Mouse (Mus musculus): ENCODE data around the gene Slc4a3. TPM values are rescaled to one million over a fixed set of nuclear protein-coding genes. Genes with fewer than 3 reads are reported as not detected.

The Slc4a3 gene
- 10 to 100 TPM; 44.3 to 68.8 TPM for total RNA-seq (2021)
- long read RNA-seq, experiment 1, partial matches to known transcripts, result 47 of 73 reads
- long read RNA-seq, experiment 1, other reads (novel, unspliced or antisense), result 26 of 73 reads
- long read RNA-seq, experiment 2, full-length matches to known transcripts, result 1 of 54 reads
- long read RNA-seq, experiment 2, partial matches to known transcripts, result 28 of 54 reads
- long read RNA-seq, experiment 2, other reads (novel, unspliced or antisense), result 25 of 54 reads

DNA sequence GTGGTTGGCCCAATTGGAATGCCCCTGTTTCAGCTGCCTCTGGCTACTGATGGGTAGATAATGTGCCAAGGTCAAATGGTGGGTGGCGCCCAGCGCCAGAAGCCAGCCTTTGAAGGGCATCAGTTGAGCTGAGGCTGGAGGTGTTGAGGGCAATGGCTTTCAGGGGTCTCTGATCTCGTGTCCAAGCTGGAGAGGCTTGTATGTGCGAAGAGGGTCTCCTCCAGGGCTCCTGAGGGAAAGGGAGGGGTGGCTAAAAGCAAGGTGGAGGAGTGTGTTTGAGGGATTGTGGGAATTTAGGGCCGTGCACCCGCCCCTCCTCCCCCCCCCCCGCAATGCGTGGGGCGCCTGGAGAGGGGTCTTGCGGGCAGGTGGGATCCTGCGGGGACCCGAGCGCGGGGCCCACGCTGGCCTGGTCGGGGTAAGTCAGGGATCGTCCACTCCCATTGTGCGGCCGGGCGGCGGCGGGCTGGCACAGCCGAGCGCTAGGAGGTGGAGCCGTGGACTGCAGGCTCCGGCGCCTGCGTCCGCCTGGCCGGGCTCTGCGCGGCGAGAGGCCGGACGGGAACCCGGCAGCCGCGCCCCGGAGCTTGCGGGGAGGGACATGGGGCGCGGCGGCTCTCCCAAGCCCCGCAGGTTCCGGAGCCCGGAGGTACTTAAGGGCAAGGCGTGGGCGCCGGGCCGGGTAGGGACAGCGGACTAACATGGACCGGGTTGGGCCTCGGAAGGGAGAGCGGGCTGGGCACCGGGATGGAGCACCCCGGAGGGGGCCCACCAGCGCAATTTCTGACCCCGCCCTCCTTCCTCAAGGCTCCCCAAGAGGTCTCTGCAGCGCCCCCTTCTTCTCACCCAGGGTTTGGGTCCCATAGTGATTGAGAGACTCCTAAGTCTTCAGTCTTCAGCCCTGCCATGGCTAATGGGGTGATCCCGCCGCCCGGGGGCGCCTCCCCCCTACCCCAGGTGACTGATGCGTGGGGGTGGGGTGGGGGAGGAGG is at the start of gene Slc4a3:
Slc4a3 (plus strand) TSS at position 302 of the 992 bp plus-strand sequence.
- peak; percentile 83 for DNase-seq

DNA sequence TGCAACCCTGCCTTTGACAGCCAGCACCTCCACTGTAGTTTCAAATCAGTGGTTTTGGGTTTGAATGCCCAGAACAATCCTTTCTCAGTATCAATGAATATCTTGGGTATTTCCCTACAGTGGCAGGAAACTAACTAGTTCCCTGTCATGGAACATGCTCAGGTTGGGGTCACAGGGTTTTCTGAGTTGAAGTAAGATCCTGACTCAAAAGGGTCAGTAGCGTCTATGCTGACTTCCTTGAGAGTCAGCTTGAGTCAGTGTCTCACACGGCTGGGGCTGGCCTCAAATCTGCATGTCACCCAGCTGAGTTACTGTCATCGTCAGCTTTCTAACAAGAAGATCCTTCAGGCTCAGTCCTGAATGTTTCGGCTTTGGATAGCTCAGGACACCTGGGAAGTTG is 47.2 kb upstream of the Slc4a3 start:
- no peak for DNase-seq

DNA sequence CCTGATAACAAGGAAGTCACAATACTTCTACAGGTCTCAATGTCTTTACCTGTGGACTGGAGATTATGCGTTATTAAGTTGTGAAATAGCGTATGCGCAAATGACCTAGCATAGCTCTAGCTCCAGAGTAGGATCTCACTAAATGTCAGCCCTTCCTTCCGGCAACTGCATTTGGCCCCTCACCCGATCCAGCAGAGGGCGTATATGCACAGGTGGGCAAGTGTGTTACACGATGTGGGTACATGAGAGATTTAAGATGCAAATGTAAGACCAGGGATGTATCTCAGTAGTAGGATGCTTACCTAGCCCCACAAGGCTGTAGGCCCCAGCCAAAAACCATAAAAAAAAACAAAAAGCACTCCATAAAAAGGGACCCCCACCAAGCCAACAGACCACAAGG is 46.6 kb upstream of the Slc4a3 start:
- no peak for DNase-seq

DNA sequence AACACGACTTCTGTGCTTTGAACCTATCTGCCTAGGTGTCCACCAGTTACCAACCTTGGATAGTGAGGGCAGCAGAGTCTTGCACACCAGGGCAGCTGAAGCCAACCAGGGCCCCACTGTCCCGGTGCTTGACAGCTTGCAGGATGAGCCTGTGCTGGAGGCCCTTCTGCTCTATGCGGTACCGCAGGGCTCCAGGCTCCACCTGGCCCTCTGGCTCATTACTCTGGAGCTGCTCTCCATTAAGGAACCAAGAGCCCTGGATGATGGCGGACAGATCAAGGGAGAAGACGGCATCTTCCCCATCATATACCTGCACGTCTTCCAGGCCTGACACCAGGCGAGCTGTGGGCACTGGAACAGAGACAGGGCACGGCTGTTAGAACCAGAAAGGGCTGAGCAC is 44.2 kb upstream of the Slc4a3 start:
- no peak for DNase-seq

DNA sequence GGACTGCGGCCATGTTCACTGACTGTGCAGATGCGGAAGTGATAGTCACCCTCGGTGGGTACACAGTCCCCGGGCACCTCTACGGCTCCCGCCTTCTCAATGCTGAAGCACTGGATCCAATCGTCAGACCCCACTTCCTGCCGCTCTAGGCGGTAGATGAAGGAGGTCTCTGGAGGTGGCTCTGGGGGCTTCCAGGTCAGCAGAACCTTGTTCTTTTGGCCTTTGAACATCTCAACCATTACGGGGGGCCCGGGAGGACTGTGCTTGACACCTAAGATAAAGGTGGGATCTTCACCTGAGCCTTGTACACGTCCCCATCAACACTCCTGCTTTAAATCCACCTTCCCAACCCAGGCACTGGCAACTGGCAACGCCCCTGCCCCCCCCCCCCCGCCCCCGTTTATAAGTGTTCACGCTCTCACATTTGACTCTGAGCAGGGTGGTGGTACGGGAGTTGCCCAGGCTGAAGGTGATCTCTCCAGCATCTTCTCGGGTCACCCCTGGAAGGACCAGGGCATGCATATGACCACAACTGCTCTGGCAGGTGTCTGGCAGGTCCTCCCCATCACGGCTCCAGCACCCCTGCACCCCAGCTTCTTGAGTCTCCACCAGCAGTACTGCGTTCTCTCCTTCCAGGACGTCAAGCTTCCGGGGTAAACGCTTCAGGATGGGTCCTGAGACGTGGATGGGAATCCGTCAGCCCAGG is 43.0 kb upstream of the Slc4a3 start:
- no peak for DNase-seq

DNA sequence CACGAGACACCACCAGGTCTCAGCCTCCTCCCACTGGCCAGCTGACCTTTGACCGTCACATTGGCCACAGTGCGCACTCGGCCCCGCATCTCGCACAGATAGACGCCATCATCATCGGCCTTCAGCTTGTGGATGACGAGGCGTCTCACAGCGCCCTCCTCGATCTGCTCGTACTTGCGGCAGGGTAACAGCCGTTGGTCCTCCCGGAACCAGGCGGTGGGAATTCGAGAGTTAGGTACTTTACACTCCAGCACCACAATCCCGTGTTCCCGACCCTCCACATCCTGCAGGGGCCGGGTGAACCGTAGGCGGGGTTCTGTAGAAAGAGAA is 42.5 kb upstream of the Slc4a3 start:
- peak; percentile 47 for DNase-seq

DNA sequence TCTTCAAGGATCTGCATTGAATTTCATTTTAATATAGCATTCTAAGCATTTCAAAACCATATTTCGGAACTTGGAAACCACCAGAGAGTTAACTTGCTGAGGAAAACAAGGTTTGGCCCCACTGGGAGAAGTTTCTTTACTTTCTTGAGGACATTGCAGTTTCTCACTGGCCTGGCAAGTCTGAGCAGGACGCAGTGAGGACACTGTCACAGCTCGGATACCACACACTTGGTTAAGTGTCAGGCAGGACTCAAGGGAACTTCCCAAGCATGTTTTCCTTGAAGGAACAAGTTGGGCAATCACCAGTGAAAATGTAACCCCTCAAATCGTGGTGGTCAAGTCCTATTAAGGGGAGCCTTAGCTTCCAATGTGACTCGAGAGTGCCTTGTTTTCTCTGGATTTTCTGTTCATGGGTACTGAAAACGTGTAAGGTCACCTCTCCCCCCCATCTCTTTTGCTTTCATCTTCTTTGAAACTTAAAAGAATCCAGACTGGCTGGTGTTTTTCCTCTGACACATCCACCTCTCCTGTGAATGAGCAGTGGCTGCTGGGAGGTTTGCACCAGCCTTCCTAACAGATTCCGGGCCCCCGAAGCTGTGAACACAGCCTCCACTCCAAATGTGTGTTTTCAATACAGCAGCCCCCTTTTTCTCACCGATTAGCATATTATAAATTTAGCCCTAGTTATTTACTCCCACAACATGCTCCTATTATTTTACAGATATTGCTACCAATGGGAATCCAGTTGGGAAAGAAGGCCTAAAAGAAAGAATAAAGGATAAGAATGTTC is 41.6 kb upstream of the Slc4a3 start:
- peak; percentile 46 for DNase-seq

DNA sequence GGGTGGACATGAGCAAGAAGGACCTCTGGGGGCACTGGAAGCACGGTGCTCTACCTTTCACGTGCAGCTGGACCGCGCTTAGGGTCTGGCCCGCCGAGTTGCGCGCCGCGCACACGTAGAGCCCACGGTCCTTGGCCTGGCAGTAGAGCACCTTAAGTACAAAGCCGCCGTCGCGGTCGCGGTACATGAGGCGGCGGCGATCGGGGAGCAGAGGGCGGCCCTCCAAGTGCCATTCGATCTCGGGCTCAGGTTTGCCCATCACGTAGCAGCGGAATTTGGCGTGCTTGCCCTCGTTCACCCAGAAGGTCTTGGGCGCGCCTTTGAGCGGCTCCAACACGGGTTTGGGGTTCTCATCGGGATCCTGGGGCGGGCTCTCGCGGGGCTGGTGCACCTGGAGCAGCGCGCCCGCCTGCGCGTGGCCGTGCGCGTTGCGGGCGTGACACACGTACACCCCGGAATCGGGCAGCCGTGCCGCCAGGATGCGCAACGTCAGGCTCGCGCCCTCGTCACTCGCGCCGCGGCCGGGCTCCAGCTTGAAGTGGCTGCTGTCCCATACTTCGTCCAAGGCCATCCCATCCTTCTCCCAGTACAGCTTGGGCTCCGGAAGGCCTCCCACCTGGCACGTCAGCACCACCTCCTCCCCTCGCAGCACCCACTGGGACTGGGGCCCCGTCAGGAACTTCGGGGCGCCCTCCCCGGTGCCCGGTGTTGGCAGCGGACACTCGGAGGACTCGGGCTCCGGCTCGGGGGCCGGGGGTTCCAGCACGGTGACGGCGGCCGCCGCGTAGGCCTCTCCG is 40.7 kb upstream of the Slc4a3 start:
- peak; percentile 88 for DNase-seq

DNA sequence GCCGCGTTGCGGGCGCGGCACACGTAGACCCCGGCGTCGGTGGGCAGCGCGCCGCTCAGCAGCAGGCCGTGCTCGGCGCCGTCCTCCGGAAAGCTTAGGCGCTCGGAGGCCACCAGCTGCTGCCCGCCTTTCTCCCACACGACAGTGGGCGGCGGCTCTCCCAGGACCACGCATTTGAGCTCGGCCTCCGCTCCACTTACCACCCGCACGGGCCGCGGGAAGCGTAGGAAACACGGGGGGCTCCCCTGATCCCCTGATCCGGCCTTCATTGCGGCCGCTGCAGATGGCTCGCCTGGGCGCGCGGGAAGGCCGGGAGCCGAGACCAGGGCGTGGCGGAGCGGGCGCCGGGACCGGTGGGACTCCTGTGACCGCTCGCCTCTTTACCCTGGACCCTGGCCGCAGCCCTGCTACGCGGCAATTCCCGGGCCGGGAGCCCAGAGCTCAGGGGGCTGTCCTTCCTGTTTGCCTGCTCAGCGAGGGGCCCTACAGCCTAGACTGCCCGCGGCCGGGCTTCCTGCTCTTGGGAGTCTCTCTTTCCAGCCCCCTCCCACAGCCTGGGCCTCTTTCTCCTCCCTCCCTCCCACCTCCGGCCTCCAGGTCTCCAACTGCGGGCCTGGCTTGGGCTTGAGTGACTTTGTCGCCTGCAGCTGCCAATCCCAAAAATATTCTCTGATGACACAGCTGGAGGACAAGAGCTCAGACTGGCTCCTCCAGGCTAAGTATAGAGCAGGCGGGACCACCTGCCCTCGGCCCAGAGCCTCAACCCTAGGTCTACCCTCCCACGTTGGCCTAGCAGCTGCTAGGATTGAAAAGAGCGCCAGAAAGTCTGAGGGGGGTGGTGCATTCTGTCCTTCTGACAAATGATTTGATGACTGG is 39.9 kb upstream of the Slc4a3 start, which contains the start of gene Obsl1:
Obsl1 (minus strand) TSS at position 497 of the 876 bp plus-strand sequence.
- DNase-seq, result peak; percentile 83

DNA sequence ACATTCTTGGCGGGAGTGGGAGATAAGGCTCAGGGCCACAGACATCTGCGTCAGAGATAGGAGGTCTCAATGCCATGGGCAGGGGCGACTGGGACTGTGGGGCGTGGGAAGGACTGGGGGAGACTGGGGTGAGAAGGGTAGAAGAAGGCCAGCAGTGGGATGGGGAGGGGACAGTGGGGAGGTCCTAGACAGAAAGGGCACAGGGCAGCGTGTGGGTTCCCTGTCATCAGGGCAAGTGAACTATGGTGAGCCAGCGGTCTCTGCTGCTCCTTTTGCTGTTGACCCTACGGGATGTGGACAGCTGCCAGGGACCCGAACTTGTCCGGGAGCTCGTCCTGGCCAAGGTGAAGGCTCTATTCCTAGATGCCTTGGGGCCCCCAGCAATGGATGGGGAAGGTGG is 39.1 kb upstream of the Slc4a3 start, which contains the start of gene Inha:
Inha (plus strand) TSS at position 72 of the 400 bp plus-strand sequence.
- peak; percentile 65 for DNase-seq

DNA sequence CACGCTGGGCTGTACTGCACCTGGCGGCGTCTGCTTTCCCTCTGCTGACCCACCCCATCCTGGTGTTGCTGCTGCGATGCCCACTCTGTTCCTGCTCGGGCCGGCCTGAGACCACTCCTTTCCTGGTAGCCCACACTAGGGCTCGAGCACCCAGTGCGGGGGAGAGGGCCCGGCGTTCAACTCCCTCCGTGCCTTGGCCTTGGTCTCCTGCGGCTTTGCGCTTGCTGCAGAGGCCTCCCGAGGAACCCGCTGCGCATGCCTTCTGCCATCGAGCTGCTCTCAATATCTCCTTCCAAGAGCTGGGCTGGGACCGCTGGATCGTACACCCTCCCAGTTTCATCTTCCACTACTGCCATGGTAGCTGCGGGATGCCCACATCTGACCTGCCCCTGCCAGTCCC is 36.5 kb upstream of the Slc4a3 start:
- no peak for DNase-seq

DNA sequence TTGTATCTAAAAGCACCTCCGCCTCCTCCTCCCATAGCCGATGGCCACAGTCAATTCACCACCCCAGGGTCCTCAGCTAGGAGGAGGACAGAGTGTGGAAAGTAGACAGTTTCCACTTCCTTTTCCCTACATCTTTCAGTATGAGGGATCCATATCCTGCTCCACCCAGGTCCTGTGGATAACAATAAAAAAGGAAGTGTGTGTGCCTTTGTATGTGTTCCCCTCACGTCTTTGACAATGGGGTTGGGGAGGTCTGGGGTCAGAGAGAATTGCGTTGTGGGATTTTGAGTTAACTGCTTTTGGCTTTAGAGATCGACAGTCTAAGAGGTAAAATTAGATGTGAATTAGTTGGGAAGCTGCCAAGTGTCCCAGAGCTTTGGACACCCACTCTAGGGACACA is 35.9 kb upstream of the Slc4a3 start:
- DNase-seq, result no peak

DNA sequence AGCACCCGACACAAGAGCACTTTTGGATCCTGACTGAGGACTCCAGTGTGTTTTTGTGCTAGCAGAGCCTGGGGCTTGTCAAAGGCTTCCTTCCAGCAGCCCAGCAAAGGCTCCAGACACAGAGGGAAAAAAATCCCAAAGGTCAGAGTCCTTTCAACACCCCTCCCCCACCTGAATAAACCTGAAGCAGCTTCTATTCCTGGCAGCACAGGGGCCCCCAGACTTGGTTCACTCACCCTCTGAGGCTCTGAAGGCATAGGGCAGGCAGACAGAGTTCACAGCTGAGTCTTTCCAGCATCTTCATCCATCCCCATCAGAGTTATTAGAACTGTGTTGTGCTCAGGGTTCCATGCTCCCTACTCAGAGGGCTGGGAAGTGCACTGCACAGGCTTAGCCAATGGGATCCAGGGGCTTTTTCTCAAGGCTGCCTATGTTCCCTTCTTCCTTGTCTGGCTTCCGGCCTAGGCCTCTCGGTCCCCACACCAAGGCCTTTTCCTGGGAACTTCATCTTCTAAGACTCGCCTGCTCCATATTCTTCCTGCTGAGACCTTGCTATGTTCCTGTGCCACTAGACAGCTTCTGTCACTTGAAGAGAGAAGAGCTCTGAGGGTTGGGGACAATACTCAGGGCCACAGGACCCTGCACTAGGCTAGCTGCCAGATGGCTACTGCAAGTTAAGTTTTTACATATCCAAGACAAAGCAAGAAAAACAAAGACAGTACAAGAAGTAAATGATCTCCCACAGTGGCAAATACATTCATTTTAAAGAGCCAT is 34.4 kb upstream of the Slc4a3 start:
- peak; percentile 34 for DNase-seq

DNA sequence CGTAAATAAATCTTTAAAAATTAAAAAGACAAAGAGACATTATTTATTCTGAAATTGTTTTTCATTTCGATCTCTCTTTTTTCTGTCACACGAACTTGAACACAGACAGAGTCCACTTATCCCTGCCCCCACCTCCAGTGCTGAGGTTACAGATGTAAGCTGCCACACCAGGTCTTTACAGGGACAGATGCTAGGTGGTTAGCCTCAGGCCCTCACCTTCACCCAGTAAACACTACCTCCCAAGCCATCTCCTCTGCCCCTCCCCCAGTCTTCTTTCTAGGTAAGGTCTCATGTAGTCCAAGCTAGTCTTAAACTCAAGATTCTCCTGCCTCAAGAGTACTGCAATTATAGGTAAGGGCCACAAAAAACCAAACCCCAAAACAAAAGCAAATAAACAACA is 33.5 kb upstream of the Slc4a3 start:
- DNase-seq, result no peak

DNA sequence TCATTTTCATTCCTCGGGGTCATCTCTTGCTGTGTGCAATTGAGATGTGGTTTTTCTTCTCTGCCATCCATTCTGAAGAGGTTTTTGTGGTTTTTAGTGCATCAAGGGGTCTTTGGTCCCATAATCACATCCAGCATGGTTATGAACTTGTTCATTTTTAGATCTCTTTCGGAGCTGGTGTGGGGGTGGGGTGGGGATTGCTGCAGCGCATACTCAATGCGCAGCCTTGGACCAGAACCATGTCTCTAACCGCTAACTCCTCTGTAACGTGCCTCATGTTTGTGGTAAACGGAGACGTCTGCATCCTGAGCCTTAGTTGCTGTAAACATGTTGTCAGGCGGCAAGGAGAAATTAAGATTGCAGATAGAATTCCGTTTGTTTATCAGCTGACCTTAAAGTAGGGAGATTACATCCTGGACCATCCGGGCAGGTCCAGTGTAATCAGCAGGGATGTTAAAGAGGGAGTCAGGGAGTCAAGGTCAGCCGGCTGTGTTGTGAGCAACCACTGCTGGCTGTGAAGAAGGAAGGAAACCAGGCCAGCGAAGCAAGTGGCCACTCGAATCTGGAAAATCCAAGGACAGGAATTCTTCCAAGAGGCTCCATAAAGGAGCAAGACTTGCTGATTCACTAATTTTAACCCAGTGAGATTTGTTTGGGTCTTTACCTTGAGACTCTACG is 29.2 kb upstream of the Slc4a3 start:
- DNase-seq, result peak; percentile 48

DNA sequence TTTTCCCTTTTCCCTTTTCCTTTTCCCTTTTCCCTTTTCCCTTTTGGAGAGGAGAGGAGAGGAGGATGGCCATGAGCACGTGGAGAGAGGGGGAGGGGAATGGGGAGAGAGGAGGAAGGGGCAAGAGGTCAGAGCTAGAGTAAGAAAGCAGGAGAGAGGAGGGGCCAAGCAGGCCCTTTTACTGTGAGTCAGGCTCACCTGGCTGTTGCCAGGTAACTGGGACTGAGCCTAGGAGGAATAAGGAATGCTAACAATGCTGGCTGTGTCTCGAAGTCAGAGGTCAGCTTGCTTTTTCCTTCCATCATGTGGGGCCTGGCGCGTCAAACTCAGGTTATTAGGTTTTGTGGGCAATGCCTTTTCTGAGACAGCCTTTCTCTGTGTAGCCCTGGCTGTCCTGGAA is 28.1 kb upstream of the Slc4a3 start:
- no peak for DNase-seq

DNA sequence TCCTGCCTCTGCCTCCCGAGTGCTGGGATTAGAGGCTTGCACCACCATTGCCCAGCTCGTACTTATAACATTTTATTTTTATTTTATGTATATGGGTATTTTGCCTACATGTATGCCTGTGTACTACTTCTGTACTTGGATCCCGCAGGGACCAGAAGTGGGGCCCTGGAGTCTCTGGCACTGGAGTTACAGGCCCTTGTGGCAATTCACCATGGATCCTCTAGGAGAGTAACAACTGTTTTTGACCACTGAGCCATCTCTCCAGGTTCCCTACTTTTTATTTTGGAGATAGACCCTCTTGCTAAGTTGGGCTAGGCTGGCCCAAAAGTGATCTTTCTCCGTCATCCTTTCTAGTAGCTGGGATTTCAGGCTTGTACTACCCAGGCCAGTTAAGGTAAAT is 27.6 kb upstream of the Slc4a3 start:
- DNase-seq, result no peak

DNA sequence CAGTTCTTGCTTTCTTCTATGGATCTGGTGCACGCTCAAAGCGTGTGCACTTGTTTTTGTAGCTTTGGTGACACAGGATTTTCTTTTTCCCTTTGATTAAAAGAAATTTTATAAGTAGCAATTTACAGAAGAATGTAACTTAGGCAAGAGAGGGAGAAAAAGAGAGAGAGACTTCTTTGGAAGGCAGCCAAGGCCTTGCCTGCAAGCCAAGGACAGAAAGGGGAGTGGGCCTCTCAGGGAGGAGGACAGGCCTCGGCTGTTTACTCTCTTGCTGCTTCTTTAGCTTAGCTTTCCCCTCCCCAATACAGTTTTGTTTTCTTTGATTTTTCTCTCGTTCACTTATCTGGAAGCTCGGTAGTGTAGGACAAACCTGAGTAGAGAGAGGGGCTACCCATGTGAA is 26.5 kb upstream of the Slc4a3 start:
- DNase-seq, result peak; percentile 66
